Mouse (Mus musculus) liver, embryonic 14.5 days (tissue): ENCODE results near the gene Usp24. TPM values are rescaled to one million over a fixed set of nuclear protein-coding genes. Genes with fewer than 3 reads are reported as not detected.
A peak's percentile ranks its signal among the peaks of the same experiment; 100 is the strongest.

ENCODE experiments used
- ATAC-seq: fragments of 200-750 bp; cut with Nextera tagmentation; 2 replicates; pipeline ENCODE4 v1.8.0; 2017; ENCODE audit warnings: moderate number of reproducible peaks, mild to moderate bottlenecking, moderate library complexity; ENCODE audit not compliant: insufficient read depth
- DNase-seq, 3 experiments: peaks; one replicate each; pipeline ENCODE4 v3.0.0-alpha.2; 2012 to 2013; ENCODE audit warnings: low read depth in 3 of 3, low spot score in 3 of 3
- H3K27ac ChIP-seq: fragments of 300-500 bp; sonication (generic); 2 replicates; pipeline ENCODE4 v1.5.1; 2014; ENCODE audit warnings: moderate library complexity, mild to moderate bottlenecking, control low read depth, inconsistent platforms
- H3K27me3 ChIP-seq: fragments of 300-500 bp; sonication (generic); 2 replicates; pipeline ENCODE4 v1.6.1; 2014; ENCODE audit warnings: mild to moderate bottlenecking, low read length, moderate library complexity; ENCODE audit not compliant: control insufficient read depth, insufficient read depth
- H3K36me3 ChIP-seq: fragments of 300-500 bp; sonication (generic); replicated peaks from 2 replicates; pipeline ENCODE4 v1.6.1; 2014; ENCODE audit warnings: low read depth; ENCODE audit not compliant: control insufficient read depth, insufficient read depth
- H3K4me1 ChIP-seq, 2 experiments: fragments of 200-500 bp in 1 of 2; fragments of 300-500 bp in 1 of 2; sonication (generic) in 1 of 2; replicated peaks; 2 replicates each; pipeline ENCODE4 v1.6.1; 2012 to 2014; ENCODE audit warnings: antibody characterized with exemption in 1 of 2, inconsistent platforms in 1 of 2, low read length in 1 of 2; ENCODE audit not compliant: control insufficient read depth in 2 of 2, insufficient read depth in 2 of 2
- H3K4me2 ChIP-seq: fragments of 300-500 bp; sonication (generic); 2 replicates; pipeline ENCODE4 v1.6.1; 2014; ENCODE audit warnings: low read depth, mild to moderate bottlenecking, control low read depth, moderate library complexity
- H3K4me3 ChIP-seq, 2 experiments: fragments of 200-500 bp in 1 of 2; fragments of 300-500 bp in 1 of 2; sonication (generic) in 1 of 2; 2 replicates each; pipeline ENCODE4 v1.5.1; 2012 to 2014; ENCODE audit warnings: low read depth in 2 of 2, low read length in 2 of 2, mild to moderate bottlenecking in 2 of 2, control low read depth in 1 of 2, inconsistent platforms in 1 of 2, moderate library complexity in 1 of 2; ENCODE audit not compliant: insufficient read depth in 1 of 2
- H3K9ac ChIP-seq: fragments of 300-500 bp; sonication (generic); replicated peaks from 2 replicates; pipeline ENCODE4 v1.6.1; 2014; ENCODE audit warnings: mild to moderate bottlenecking, control low read depth, moderate library complexity
- H3K9me3 ChIP-seq: fragments of 300-500 bp; sonication (generic); 2 replicates; pipeline ENCODE4 v1.6.1; 2016; ENCODE audit warnings: low read length, mixed read lengths; ENCODE audit not compliant: control insufficient read depth
- CTCF ChIP-seq: IDR thresholded peaks from 2 replicates; pipeline ENCODE4 v1.5.1; 2016; ENCODE audit warnings: antibody characterized with exemption, low read depth, control low read depth
- EP300 ChIP-seq: IDR thresholded peaks from 2 replicates; pipeline ENCODE4 v1.6.1; 2016; ENCODE audit warnings: antibody characterized with exemption, low read depth
- WGBS: fragments of 180-500 bp; shearing (Covaris S2); extraction: QIAGEN DNeasy Blood & Tissue Kit; methylation state at CpG from one replicate; pipeline ENCODE4 v1.1.7; 2014; ENCODE audit not compliant: insufficient replicate concordance; 5-methylcytosine and 5-hydroxymethylcytosine counted together
- polyA plus RNA-seq, 2 experiments: library from polyadenylated mRNA; depleted of rRNA in 1 of 2; stranded (reverse) in 1 of 2; unstranded in 1 of 2; fragments of >200 nt; fragmentation: Nextera tagmentation in 1 of 2; extraction: Ambion mirVana in 1 of 2; gene quantifications; 2 replicates each; pipeline versions ENCODE4 v1.2.1 to v1.2.3; 2012 to 2014

Usp24 gene
- polyA plus RNA-seq, 2 experiments, result 6.4 to 6.8 TPM

DNA sequence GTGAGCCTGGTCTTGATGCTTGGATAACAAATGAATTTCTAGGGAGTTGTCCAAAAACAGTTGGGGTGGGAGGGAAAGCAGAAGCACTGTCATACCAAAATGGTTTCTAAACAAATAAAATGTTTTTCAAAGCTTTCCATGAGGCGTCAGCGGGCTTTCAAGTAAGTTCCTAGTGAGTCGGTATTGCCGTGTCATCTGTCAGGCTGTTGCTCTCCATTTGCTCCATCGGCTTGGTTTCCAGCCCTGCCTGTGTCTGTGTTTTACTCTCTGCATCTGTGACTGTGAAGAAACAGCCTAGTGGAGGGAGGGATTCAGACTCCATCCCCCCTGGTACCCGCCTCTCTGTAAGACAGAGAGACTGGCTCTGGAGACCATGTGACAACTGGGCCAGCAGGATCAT, 103.8 kb downstream of the Usp24 start:
- Histone ChIP-seq H3K4me1 (no peaks in the 10 kb centered on the region), H3K27ac (no peak overlapping the region), H3K9ac (no peak overlapping the region), H3K4me3 (no peak overlapping the region), H3K4me2 (no peak overlapping the region), H3K9me3 (no peaks in the 10 kb centered on the region), H3K36me3 (peaks cover 69% of the 10 kb centered on the region), H3K27me3 (no peaks in the 10 kb centered on the region)
- TF ChIP-seq CTCF (no peak), EP300 (no peak)
- ATAC-seq (no peak), DNase-seq (no peak)
- 88% methylated on average over 6 of the region's 6 CpGs for WGBS

DNA sequence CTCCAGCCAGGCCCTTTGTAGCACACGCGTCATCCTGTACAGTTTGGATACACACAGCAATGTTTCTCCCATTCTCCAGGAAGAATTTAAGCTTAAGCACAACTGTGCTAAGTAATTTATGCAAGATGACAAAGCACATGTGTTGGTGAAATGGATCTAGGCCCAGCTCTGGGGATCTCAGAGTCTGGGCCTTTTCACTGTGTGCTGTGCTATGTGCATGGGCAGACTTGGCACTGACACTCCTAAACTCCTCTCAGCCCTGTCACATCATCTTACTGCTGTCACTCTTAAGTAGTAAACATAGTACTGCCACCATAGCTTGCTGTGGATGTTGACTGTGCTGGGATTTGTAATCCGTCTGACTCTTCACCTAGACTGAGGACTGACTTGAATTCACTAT, 106.6 kb downstream of the Usp24 start:
- H3K36me3 ChIP-seq, result peaks cover 67% of the 10 kb centered on the region
- H3K4me2 ChIP-seq, result no peak overlapping the region
- H3K27ac ChIP-seq, result no peak overlapping the region
- WGBS, result 89% methylated on average over 3 of the region's 3 CpGs
- H3K4me3 ChIP-seq, result no peak overlapping the region
- TF ChIP-seq CTCF (no peak), EP300 (no peak)
- no peaks in the 10 kb centered on the region for H3K4me1 ChIP-seq
- H3K9ac ChIP-seq, result no peak overlapping the region
- H3K27me3 ChIP-seq, result no peaks in the 10 kb centered on the region
- ATAC-seq (no peak), DNase-seq (no peak)
- no peaks in the 10 kb centered on the region for H3K9me3 ChIP-seq

DNA sequence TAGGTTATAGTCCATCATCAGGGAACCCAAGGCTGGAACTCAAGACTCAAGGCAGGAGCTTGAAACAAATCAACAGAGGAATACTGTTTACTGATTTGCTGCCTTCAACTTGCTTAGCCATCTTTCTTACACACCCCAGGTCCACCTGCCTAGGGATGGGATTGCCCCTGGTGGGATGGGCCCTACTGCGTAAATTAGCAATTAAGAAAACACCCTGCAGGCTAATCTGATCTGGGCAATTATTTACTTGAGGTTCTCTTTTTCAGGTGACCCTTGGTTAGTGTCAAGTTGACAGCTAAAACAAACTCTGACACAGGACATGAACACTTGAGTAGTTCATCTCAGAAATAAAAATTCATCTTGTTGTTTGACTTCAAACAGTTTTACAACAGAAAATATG, 108.5 kb downstream of the Usp24 start:
- no peak for TF ChIP-seq EP300
- no peaks in the 10 kb centered on the region for H3K27me3 ChIP-seq
- H3K36me3 ChIP-seq, result peaks cover 62% of the 10 kb centered on the region
- WGBS, result 84% methylated on average over 1 of the region's 1 CpGs
- DNase-seq (no peak), ATAC-seq (no peak)
- H3K4me3 ChIP-seq, result no peak overlapping the region
- H3K4me1 ChIP-seq, result no peaks in the 10 kb centered on the region
- H3K4me2 ChIP-seq, result no peak overlapping the region
- no peak overlapping the region for H3K27ac ChIP-seq
- H3K9ac ChIP-seq, result no peak overlapping the region
- no peaks in the 10 kb centered on the region for H3K9me3 ChIP-seq

DNA sequence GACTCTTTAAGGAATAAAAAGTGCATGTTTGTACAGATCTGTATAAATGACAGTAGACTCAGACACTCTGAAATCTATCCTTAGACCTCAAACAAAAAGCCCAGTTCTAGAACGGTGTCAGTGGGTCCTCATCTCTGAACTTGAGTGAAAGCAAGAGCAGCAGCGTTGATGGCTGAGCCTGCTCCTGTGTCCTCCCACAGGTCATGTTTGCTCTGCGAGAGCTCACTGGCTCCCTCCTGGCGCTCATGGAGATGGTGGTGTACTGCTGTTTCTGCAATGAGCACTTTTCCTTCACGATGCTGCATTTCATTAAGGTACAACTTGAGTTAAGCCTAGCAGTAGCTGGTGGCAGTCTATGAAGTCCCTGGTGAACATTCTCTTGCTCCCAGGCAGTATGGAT, 110.3 kb downstream of the Usp24 start:
- Histone ChIP-seq H3K4me2 (no peak overlapping the region), H3K9me3 (no peaks in the 10 kb centered on the region), H3K4me1 (no peaks in the 10 kb centered on the region), H3K4me3 (no peak overlapping the region), H3K27ac (no peak overlapping the region), H3K9ac (no peak overlapping the region), H3K36me3 (peaks cover 63% of the 10 kb centered on the region), H3K27me3 (no peaks in the 10 kb centered on the region)
- TF ChIP-seq EP300 (no peak), CTCF (peak; percentile 47)
- ATAC-seq (no peak), DNase-seq (no peak)
- 80% methylated on average over 5 of the region's 5 CpGs for WGBS

- ATAC-seq (no peak), DNase-seq (no peak)
- Histone ChIP-seq H3K4me3 (no peak overlapping the region), H3K9me3 (no peaks in the 10 kb centered on the region), H3K4me1 (no peaks in the 10 kb centered on the region), H3K4me2 (no peak overlapping the region), H3K27me3 (no peaks in the 10 kb centered on the region), H3K36me3 (peaks cover 64% of the 10 kb centered on the region), H3K27ac (no peak overlapping the region), H3K9ac (no peak overlapping the region)
- TF ChIP-seq EP300, result no peak
- TF ChIP-seq CTCF, result no peak
- WGBS, result 74% methylated on average over 6 of the region's 6 CpGs
These were observed 112.6 kb downstream of the Usp24 start for GRCm38 (mm10) chr4:106428616-106429015.

DNA sequence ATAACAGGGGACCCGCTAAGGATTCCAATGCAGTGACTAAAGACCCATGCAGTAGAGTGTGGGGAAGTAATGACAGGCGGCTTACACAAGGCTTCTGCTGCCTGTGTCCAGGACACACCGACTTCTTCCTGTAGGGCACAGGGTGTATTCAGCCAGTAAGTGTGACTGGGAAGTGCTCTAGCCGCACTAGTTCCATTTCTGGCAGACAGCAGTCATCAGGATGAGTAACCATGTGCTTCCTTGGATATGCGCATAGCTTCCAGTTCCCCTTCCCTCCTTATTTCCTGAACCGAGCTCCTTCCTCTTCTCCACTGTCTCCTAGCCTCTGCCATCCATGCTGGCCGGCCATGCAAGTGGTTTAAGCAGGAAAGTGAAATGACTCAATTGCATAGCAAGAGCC, 113.1 kb downstream of the Usp24 start:
- H3K36me3 ChIP-seq, result peaks cover 64% of the 10 kb centered on the region
- ATAC-seq, result no peak

More for the DNA sequence above, 113.1 kb downstream of the Usp24 start:
- Histone ChIP-seq H3K9ac (no peak overlapping the region), H3K27me3 (no peaks in the 10 kb centered on the region), H3K4me2 (no peak overlapping the region), H3K4me3 (no peak overlapping the region), H3K27ac (no peak overlapping the region), H3K4me1 (no peaks in the 10 kb centered on the region), H3K9me3 (no peaks in the 10 kb centered on the region)
- DNase-seq, result no peak
- TF ChIP-seq EP300 (no peak), CTCF (no peak)
- WGBS, result 74% methylated on average over 7 of the region's 7 CpGs
